In the genomic region with DNA sequence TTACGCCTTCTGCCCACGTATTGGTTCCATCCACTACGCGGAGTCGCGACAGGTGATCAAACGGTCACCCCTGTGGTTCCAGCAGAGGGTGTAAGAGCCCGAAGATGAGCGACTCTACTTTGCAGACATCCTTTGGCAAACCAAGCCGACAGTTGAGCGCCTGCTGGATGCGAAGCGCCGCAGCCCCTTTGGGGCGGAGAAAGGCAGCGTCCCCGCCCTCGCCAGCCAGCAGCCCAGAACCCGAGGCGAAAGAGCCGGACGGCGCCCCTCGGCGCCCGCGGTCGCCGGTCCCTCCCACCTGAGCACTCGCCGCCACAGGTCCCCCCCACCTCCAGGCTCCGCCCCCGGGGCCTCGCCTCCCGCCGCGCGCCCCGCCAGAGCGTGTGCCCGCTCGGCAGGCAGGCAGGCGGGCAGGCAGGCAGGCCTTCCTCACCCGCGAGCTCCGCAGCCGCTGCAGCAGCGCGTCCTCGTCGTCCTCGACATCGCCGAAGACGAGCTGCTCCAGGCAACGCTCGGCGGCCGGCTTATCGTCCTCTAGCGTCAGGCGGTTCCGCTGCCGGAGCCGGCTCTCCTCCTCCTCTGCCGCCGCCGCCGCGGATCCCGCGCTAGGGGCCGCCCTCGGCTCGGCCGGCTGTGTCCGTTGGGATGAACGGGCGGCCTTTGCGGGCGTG, we compare ENCODE assay signal across 8 mouse cellular contexts. TPM values are rescaled to one million over a fixed set of nuclear protein-coding genes. Genes with fewer than 3 reads are reported as not detected.
DNase-seq lines count a peak whose midpoint lies in the region; ATAC-seq lines count a peak whose summit lies in the region.

No protein-coding gene starts in this region.

- no peaks in the 10 kb centered on the region for H3K9me3 ChIP-seq in forebrain, embryonic 14.5 days (replicated peaks; ENCODE audit: control insufficient read depth, low read length)
- H3K9me3 ChIP-seq in hindbrain, embryonic 10.5 days: no peaks in the 10 kb centered on the region

- H3K4me2 ChIP-seq in forebrain, embryonic 14.5 days (ENCODE audit: low read length): peak overlapping the region; percentile 93

- H3K9ac ChIP-seq in forebrain, embryonic 14.5 days (ENCODE audit: low read length): peak overlapping the region; percentile 79

- under 1% methylated on average over 66 of the region's 81 CpGs for WGBS in forebrain, embryonic 14.5 days
- WGBS in hindbrain, embryonic 10.5 days: under 1% methylated on average over 81 of the region's 81 CpGs

- H3K36me3 ChIP-seq in forebrain, embryonic 14.5 days (ENCODE audit: control insufficient read depth, insufficient read depth, low read length): peaks cover 28% of the 10 kb centered on the region
- H3K36me3 ChIP-seq in hindbrain, embryonic 10.5 days: peaks cover 40% of the 10 kb centered on the region

- peaks cover 20% of the 10 kb centered on the region for H3K4me1 ChIP-seq in forebrain, embryonic 14.5 days (ENCODE audit: control insufficient read depth, insufficient read depth, low read length)
- peaks cover 30% of the 10 kb centered on the region for H3K4me1 ChIP-seq in hindbrain, embryonic 10.5 days (replicated peaks)

- peak overlapping the region; percentile 96 for H3K4me3 ChIP-seq in forebrain, embryonic 14.5 days (ENCODE audit: low read depth, low read length)
- peak overlapping the region; percentile 98 for H3K4me3 ChIP-seq in hindbrain, embryonic 10.5 days

- no peaks in the 10 kb centered on the region for H3K27me3 ChIP-seq in forebrain, embryonic 14.5 days (replicated peaks; ENCODE audit: control insufficient read depth, insufficient read depth, low read length)
- no peaks in the 10 kb centered on the region for H3K27me3 ChIP-seq in hindbrain, embryonic 10.5 days (ENCODE audit: insufficient read depth, poor library complexity, severe bottlenecking)

- ATAC-seq in forebrain, embryonic 14.5 days: peak; percentile 47

- H3K27ac ChIP-seq in forebrain, embryonic 14.5 days (ENCODE audit: low read depth, low read length): peak overlapping the region; percentile 94
- H3K27ac ChIP-seq in hindbrain, embryonic 10.5 days: peak overlapping the region; percentile 99

- peak; percentile 87 for DNase-seq in Muller cell, postnatal 12 days (ENCODE audit: inconsistent ontology term)
- peak; percentile 54 for DNase-seq in cerebellum, adult 11 months
- DNase-seq in forebrain, embryonic 14.5 days (ENCODE audit: low spot score): peak; percentile 73
- DNase-seq in hindbrain, embryonic 10.5 days (ENCODE audit: low spot score): peak; percentile 63
- DNase-seq in layer of hippocampus, adult 9-11 months: peak; percentile 41
- DNase-seq in lung, postnatal 10 days: peak; percentile 70
- peak; percentile 63 for DNase-seq in retina, embryonic 14.5 days (ENCODE audit: low spot score)
- DNase-seq in urinary bladder, postnatal 14 days (ENCODE audit: low spot score): peak; percentile 64

RNA-seq across cellular contexts. Expression of a gene that starts 0.5 kb away (rescaled TPM):
- polyA plus RNA-seq in forebrain, embryonic 14.5 days (2014; fragmentation: Nextera tagmentation; extraction: Ambion mirVana): 34.3 and 38.8 TPM in 2 replicates
- 30.9 and 35.8 TPM in 2 replicates for polyA plus RNA-seq in hindbrain, embryonic 10.5 days (2016; fragmentation: Nextera tagmentation; extraction: Ambion mirVana)

RNA-seq across cellular contexts. Expression of a gene that starts 0.6 kb away (rescaled TPM):
- polyA plus RNA-seq in forebrain, embryonic 14.5 days (2014; fragmentation: Nextera tagmentation; extraction: Ambion mirVana): 25.1 and 27.2 TPM in 2 replicates
- polyA plus RNA-seq in hindbrain, embryonic 10.5 days (2016; fragmentation: Nextera tagmentation; extraction: Ambion mirVana): 26.9 and 34.0 TPM in 2 replicates

Comparison
In these comparisons a context has a peak if more than half of its experiments do, and no peak if none do; other contexts are left out.
1. Peak in every context shown above with its lines: DNase-seq, ATAC-seq, H3K4me3 ChIP-seq and H3K27ac ChIP-seq.